Mouse (Mus musculus): ENCODE measurements at regions not wholly inside any gene's neighbourhood (a gene's known extent, or its start where the extent isn't known, plus 50 kb on each side); places are given as distances from the start of the nearest gene placed in this dataset.

- Histone ChIP-seq H3K4me1 (replicated peaks; ENCODE audit: low read depth, low read length) (no peaks in the 10 kb centered on the region), H3K27me3 (ENCODE audit: insufficient read depth, low read length) (no peaks in the 10 kb centered on the region), H3K4me3 (replicated peaks; ENCODE audit: low read length) (no peak overlapping the region), H3K36me3 (ENCODE audit: insufficient read depth, low read length) (no peaks in the 10 kb centered on the region), H3K9me3 (ENCODE audit: low read length) (no peaks in the 10 kb centered on the region; the same call in 1 of the 2 replicates)
- TF ChIP-seq CTCF (conservative IDR thresholded peaks at IDR 0.05; ENCODE audit: low read length): no peak
- TF ChIP-seq POU5F1 (IDR thresholded peaks at IDR 0.05; ENCODE audit: borderline replicate concordance, low read length): no peak
- TF ChIP-seq NANOG (IDR thresholded peaks at IDR 0.05; ENCODE audit: borderline replicate concordance, low read length): no peak
These were observed 156.6 kb downstream of the Gm21897 start for GRCm38 (mm10) chr16:15473875-15474274.

- H3K4me3 ChIP-seq (replicated peaks; ENCODE audit: low read length): no peak overlapping the region
- TF ChIP-seq NANOG (IDR thresholded peaks at IDR 0.05; ENCODE audit: borderline replicate concordance, low read length) (no peak), POU5F1 (IDR thresholded peaks at IDR 0.05; ENCODE audit: borderline replicate concordance, low read length) (no peak), CTCF (conservative IDR thresholded peaks at IDR 0.05; ENCODE audit: low read length) (no peak)
- no peaks in the 10 kb centered on the region for H3K27me3 ChIP-seq (ENCODE audit: insufficient read depth, low read length)
- H3K4me1 ChIP-seq (replicated peaks; ENCODE audit: low read depth, low read length): no peaks in the 10 kb centered on the region
- peaks cover 26% of the 10 kb centered on the region for H3K9me3 ChIP-seq (ENCODE audit: low read length)
- H3K36me3 ChIP-seq (ENCODE audit: insufficient read depth, low read length): no peaks in the 10 kb centered on the region
These were observed 161.6 kb downstream of the Gm21897 start for GRCm38 (mm10) chr16:15478876-15479275.

- peaks cover 40% of the 10 kb centered on the region for H3K9me3 ChIP-seq (ENCODE audit: low read length)
- no peaks in the 10 kb centered on the region for H3K27me3 ChIP-seq (ENCODE audit: insufficient read depth, low read length)
- no peak for TF ChIP-seq NANOG (IDR thresholded peaks at IDR 0.05; ENCODE audit: borderline replicate concordance, low read length)
- no peak for TF ChIP-seq CTCF (conservative IDR thresholded peaks at IDR 0.05; ENCODE audit: low read length)
- no peak for TF ChIP-seq POU5F1 (IDR thresholded peaks at IDR 0.05; ENCODE audit: borderline replicate concordance, low read length)
- H3K4me3 ChIP-seq (replicated peaks; ENCODE audit: low read length): no peak overlapping the region
- H3K4me1 ChIP-seq (replicated peaks; ENCODE audit: low read depth, low read length): no peaks in the 10 kb centered on the region
- no peaks in the 10 kb centered on the region for H3K36me3 ChIP-seq (ENCODE audit: insufficient read depth, low read length)
These were observed 174.2 kb downstream of the Gm21897 start for GRCm38 (mm10) chr16:15491328-15491999.

- Histone ChIP-seq H3K27me3 (ENCODE audit: insufficient read depth, low read length) (no peaks in the 10 kb centered on the region), H3K9me3 (ENCODE audit: low read length) (peaks cover 52% of the 10 kb centered on the region), H3K4me3 (replicated peaks; ENCODE audit: low read length) (no peak overlapping the region), H3K4me1 (replicated peaks; ENCODE audit: low read depth, low read length) (no peaks in the 10 kb centered on the region), H3K36me3 (ENCODE audit: insufficient read depth, low read length) (no peaks in the 10 kb centered on the region)
- TF ChIP-seq POU5F1 (IDR thresholded peaks at IDR 0.05; ENCODE audit: borderline replicate concordance, low read length): no peak
- no peak for TF ChIP-seq NANOG (IDR thresholded peaks at IDR 0.05; ENCODE audit: borderline replicate concordance, low read length)
- TF ChIP-seq CTCF (conservative IDR thresholded peaks at IDR 0.05; ENCODE audit: low read length): no peak
These were observed 176.0 kb downstream of the Gm21897 start for GRCm38 (mm10) chr16:15493236-15493635.
